Mouse (Mus musculus) lung, embryonic 14.5 days (tissue): ENCODE measurements at regions not wholly inside any gene's neighbourhood (a gene's known extent, or its start where the extent isn't known, plus 50 kb on each side); places are given as distances from the start of the nearest gene placed in this dataset.

Experiments
- ATAC-seq: fragments of 200-750 bp; cut with Nextera tagmentation; 2 replicates; pipeline ENCODE4 v1.8.0; 2017; ENCODE audit warnings: mild to moderate bottlenecking, moderate TSS enrichment, moderate library complexity; ENCODE audit not compliant: insufficient read depth
- DNase-seq: peaks from one replicate; pipeline ENCODE4 v3.0.0-alpha.2; 2015
- H3K27ac ChIP-seq: fragments of 300-500 bp; sonication (generic); 2 replicates; pipeline ENCODE4 v1.5.1; 2014; ENCODE audit warnings: low read depth, mild to moderate bottlenecking, moderate library complexity
- H3K27me3 ChIP-seq: fragments of 300-500 bp; sonication (generic); 2 replicates; pipeline ENCODE4 v1.6.1; 2014; ENCODE audit warnings: low read length, control low read depth; ENCODE audit not compliant: insufficient read depth
- H3K36me3 ChIP-seq: fragments of 300-500 bp; sonication (generic); 2 replicates; pipeline ENCODE4 v1.6.1; 2014; ENCODE audit warnings: control low read depth; ENCODE audit not compliant: insufficient read depth
- H3K4me1 ChIP-seq: fragments of 300-500 bp; sonication (generic); 2 replicates; pipeline ENCODE4 v1.6.1; 2014; ENCODE audit warnings: antibody characterized with exemption, control low read depth; ENCODE audit not compliant: insufficient read depth
- H3K4me2 ChIP-seq: fragments of 300-500 bp; sonication (generic); 2 replicates; pipeline ENCODE4 v1.6.1; 2014; ENCODE audit warnings: mild to moderate bottlenecking
- H3K4me3 ChIP-seq: fragments of 300-500 bp; sonication (generic); 2 replicates; pipeline ENCODE4 v1.5.1; 2014; ENCODE audit warnings: low read depth, low read length
- H3K9ac ChIP-seq: fragments of 300-500 bp; sonication (generic); 2 replicates; pipeline ENCODE4 v1.6.1; 2014
- H3K9me3 ChIP-seq: fragments of 300-500 bp; sonication (generic); 2 replicates; pipeline ENCODE4 v1.6.1; 2016; ENCODE audit warnings: low read depth, low read length, control low read depth
- CTCF ChIP-seq: IDR thresholded peaks from 2 replicates; pipeline ENCODE4 v1.5.1; 2016; ENCODE audit warnings: antibody characterized with exemption, low read depth
- WGBS: fragments of 180-500 bp; shearing (Covaris S2); extraction: QIAGEN DNeasy Blood & Tissue Kit; methylation state at CpG from one replicate; pipeline ENCODE4 v1.1.7; 2014; 5-methylcytosine and 5-hydroxymethylcytosine counted together

DNA sequence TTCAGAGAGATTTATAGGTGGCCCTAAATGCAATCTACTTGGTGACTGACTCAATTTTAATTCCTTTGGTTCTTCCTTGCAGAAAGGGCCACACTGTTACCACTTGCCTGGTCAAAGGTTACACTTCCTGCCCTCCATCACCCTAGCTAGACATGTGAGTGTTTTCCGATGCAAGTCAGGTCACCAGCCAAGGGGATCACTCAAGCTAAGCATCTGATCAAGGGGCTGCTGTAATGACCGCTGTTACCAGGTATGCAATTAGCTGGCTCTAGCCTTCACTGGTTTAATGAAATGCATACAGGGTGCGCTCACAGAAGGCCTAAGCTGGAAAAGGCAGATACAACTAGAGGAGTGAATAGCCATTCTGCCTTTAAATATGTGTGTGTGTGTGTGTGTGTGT lies 105.1 kb downstream of the Mtx2 start:
- 35% methylated on average over 3 of the region's 3 CpGs for WGBS
- H3K4me2 ChIP-seq = no peak overlapping the region
- no peak overlapping the region for H3K4me3 ChIP-seq
- ATAC-seq (no peak), DNase-seq (no peak)
- H3K27ac ChIP-seq = no peak overlapping the region
- no peak overlapping the region for H3K9ac ChIP-seq
- H3K27me3 ChIP-seq = 0 out of 2 replicates have a peak, but pooled peaks cover 8% of the 10 kb centered on the region
- TF ChIP-seq CTCF = no peak
- no peaks in the 10 kb centered on the region for H3K9me3 ChIP-seq
- H3K4me1 ChIP-seq = no peaks in the 10 kb centered on the region
- H3K36me3 ChIP-seq = no peaks in the 10 kb centered on the region

DNA sequence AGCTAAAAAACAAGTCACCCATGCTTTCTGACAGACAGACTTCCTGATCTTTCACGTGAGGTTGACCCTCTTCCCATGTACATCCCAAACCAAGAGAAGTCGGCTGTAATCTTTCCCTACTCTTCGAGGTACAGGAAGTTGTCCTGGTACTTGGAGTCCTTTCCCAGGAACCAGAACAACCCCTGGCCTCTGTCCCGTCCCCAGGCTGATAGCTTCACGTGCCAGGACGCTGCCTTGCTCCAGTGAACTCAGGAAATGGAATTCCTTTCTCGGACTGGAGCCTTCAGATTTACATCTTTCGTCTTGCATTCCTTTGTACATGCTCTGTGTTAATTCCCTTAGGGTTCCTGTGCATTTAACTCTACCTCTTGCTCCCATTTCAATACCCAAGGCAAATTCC lies 107.6 kb downstream of the Mtx2 start:
- no peak for ATAC-seq
- Histone ChIP-seq H3K9ac (no peak overlapping the region), H3K27me3 (0 out of 2 replicates have a peak, but pooled peaks cover 8% of the 10 kb centered on the region), H3K4me2 (no peak overlapping the region), H3K36me3 (no peaks in the 10 kb centered on the region), H3K27ac (no peak overlapping the region), H3K4me3 (no peak overlapping the region), H3K4me1 (no peaks in the 10 kb centered on the region), H3K9me3 (no peaks in the 10 kb centered on the region)
- 15% methylated on average over 8 of the region's 8 CpGs for WGBS
- no peak for TF ChIP-seq CTCF
- DNase-seq = peak; percentile 51

DNA sequence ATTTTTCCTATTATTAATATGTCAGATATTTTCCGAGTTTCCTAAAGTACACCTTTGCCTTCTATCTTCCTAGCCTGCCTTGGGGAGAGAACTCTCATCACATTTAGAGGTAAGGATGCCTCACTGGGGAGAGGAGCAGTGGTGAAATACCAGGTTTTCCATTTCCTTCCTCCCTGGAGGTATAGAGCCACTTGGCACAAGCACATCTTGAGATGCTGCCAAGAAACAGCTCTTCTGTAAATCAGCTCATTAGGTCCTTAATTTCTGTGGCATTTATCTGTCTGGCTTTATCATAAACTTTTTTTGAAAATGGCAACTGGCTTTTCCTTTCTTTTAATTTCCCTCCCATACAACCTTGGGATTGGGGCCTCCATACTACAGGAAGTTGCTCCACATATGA lies 108.2 kb downstream of the Mtx2 start:
- Histone ChIP-seq H3K36me3 (no peaks in the 10 kb centered on the region), H3K27me3 (0 out of 2 replicates have a peak, but pooled peaks cover 8% of the 10 kb centered on the region), H3K9ac (no peak overlapping the region), H3K4me3 (no peak overlapping the region), H3K4me2 (no peak overlapping the region), H3K27ac (no peak overlapping the region), H3K4me1 (no peaks in the 10 kb centered on the region), H3K9me3 (no peaks in the 10 kb centered on the region)
- DNase-seq (peak; percentile 21), ATAC-seq (no peak)
- no peak for TF ChIP-seq CTCF
- 84% methylated on average over 1 of the region's 1 CpGs for WGBS

DNA sequence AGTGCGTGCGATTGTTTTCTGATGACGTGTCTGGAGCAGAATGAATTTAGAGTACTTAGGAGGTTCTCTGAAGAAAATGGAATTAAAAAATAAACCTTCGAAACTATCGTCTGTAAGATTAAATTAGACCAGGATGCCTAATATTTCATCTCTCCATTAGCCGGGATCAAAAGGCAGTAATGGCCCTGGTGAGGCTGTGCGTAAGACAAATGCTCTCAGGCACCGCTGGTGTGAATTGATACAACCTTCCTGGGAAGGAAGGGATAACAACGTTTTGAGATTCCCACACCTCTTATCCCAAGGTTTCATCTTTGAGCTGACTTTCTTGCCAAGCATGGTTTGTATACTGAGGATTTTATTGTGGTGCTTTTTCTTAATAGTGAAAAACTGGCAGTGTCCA lies 113.1 kb downstream of the Mtx2 start:
- H3K9ac ChIP-seq = no peak overlapping the region
- no peaks in the 10 kb centered on the region for H3K27me3 ChIP-seq
- WGBS = 38% methylated on average over 9 of the region's 9 CpGs
- TF ChIP-seq CTCF = no peak
- no peaks in the 10 kb centered on the region for H3K4me1 ChIP-seq
- no peak for ATAC-seq
- no peak overlapping the region for H3K27ac ChIP-seq
- no peaks in the 10 kb centered on the region for H3K9me3 ChIP-seq
- no peak overlapping the region for H3K4me2 ChIP-seq
- DNase-seq = no peak
- no peaks in the 10 kb centered on the region for H3K36me3 ChIP-seq
- H3K4me3 ChIP-seq = no peak overlapping the region

DNA sequence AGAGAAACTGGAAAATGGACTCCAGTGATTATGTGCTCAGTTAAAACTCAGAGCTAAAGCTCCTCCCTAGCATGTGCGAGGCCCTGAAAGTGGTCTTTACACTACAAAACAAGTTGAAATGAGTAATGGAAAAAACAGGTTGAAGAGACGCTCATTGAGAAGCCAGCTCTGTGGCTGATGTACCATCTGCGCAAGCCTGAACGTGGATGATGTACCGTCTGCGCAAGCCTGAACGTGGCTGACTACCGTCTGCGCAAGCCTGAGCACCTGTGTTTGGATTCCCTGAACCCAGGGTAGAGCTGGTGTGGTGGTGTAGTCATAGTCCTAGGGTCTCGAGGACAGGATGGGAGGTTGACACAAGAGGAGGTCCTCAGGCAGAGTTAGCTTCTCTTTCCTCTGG lies 116.4 kb downstream of the Mtx2 start:
- H3K4me1 ChIP-seq = no peaks in the 10 kb centered on the region
- DNase-seq (no peak), ATAC-seq (0 out of 2 replicates have a peak, but pooled peaks have one; percentile 35)
- no peak overlapping the region for H3K4me2 ChIP-seq
- TF ChIP-seq CTCF = no peak
- H3K36me3 ChIP-seq = no peaks in the 10 kb centered on the region
- no peak overlapping the region for H3K9ac ChIP-seq
- no peaks in the 10 kb centered on the region for H3K9me3 ChIP-seq
- H3K4me3 ChIP-seq = no peak overlapping the region
- 78% methylated on average over 10 of the region's 10 CpGs for WGBS
- no peaks in the 10 kb centered on the region for H3K27me3 ChIP-seq
- no peak overlapping the region for H3K27ac ChIP-seq

DNA sequence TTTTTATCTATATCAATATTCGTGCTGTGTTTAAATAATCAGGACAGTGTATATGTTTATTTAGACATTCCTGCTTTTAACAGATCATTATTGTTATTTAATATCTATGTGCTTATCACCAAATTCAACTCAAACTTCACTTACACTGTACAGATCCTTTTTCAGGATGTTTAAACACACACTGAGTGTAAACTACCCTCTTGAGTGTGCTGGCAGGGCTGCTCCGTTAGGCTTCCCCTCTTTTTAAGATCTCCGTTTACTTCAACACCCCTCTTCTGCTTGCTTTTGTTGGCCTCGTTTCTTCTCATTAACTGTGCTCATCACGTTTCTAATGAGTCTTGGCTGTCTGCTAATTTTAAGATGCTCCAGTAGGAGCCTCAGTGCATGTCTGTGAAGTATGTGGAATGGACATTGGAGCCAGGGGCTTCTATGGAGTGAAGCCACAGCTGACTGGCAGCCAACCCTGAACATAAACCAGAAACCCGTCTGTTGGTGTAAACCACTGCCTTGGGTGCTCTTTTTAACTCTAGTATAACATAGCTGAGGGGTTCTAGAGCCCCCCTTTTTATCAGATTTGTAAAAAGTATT lies 117.1 kb downstream of the Mtx2 start:
- H3K4me3 ChIP-seq = no peak overlapping the region
- no peak overlapping the region for H3K9ac ChIP-seq
- no peaks in the 10 kb centered on the region for H3K27me3 ChIP-seq
- H3K27ac ChIP-seq = no peak overlapping the region
- H3K9me3 ChIP-seq = no peaks in the 10 kb centered on the region
- DNase-seq = peak; percentile 67
- WGBS = 17% methylated on average over 6 of the region's 6 CpGs
- H3K36me3 ChIP-seq = no peaks in the 10 kb centered on the region
- ATAC-seq = peak; percentile 89
- no peak overlapping the region for H3K4me2 ChIP-seq
- no peak for TF ChIP-seq CTCF
- H3K4me1 ChIP-seq = no peaks in the 10 kb centered on the region

DNA sequence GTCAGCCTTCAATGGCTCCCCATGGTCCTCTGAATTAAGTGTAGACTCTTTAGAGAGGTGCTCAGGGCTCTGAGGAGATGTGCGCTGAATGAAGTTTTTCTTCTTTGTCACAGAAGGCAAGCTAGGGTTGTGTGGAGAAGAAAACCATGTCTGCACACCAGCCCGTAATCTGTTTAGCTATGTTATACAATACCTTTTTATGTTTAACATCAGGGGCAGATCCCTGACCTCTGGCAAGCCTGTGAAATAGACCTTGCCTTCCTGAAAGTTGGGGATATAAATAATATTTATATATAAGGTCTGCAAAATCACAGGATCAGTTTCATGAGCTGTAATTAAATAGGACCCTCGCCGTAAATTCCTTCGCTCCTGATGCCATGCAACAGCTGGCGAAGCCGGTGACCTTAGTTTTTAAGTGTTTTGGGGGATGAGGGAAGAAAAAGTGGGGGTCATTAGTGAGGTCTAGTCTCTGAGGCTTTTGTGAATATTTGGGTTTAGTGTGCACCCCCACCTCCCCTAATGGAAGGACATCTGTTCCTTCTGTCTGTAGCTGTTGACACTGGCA lies 119.7 kb downstream of the Mtx2 start:
- H3K4me3 ChIP-seq = no peak overlapping the region
- no peak for TF ChIP-seq CTCF
- no peaks in the 10 kb centered on the region for H3K4me1 ChIP-seq
- no peak overlapping the region for H3K9ac ChIP-seq
- WGBS = 88% methylated on average over 7 of the region's 7 CpGs
- ATAC-seq = no peak
- no peak overlapping the region for H3K27ac ChIP-seq
- H3K9me3 ChIP-seq = no peaks in the 10 kb centered on the region
- no peaks in the 10 kb centered on the region for H3K36me3 ChIP-seq
- no peak overlapping the region for H3K4me2 ChIP-seq
- no peak for DNase-seq
- no peaks in the 10 kb centered on the region for H3K27me3 ChIP-seq
